Mouse (Mus musculus): ENCODE measurements around the gene Rxrg. TPM values are rescaled to one million over a fixed set of nuclear protein-coding genes. Genes with fewer than 3 reads are reported as not detected.

The Rxrg gene
- polyA plus RNA-seq, 1 experiment = 1.7 TPM

DNA sequence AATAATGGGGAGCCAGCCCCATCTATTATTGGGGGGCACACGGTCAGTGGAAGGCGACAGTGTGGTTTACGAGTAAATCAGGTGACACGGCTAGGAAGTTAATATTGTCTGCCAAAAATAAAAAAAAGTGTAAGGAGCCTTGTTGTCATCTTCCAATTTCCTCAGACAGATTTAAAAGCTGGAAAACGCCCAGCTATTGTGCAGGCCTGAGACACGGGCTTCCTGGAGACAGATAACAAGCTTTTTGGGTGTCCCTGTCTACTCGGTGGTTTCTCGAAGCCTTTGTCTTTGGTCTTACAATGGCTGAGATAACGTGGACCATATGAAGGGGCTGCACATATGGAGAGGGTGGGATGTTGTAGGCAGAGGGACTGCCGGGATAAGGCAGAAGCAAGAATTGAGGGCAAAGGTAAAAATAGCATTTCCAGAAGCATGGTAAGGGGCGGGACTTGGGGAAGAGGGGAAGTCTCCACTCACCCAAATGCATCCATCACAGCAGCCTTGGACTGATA, 51.0 kb downstream of the Rxrg start:
- Histone ChIP-seq H3K27ac (ENCODE audit: insufficient read depth, low read length) (no peak overlapping the region), H3K4me1 (ENCODE audit: control insufficient read depth, insufficient read depth, low read length) (no peaks in the 10 kb centered on the region), H3K4me3 (replicated peaks; ENCODE audit: insufficient read depth, low read depth, low read length) (no peak overlapping the region), H3K27me3 (ENCODE audit: control insufficient read depth, insufficient read depth, low read length) (no peaks in the 10 kb centered on the region)
- DNase-seq = no peak
- no peak for TF ChIP-seq CTCF (IDR thresholded peaks at IDR 0.05; ENCODE audit: borderline replicate concordance, insufficient read depth, low read depth, low read length)
- no peak for TF ChIP-seq POLR2A (IDR thresholded peaks at IDR 0.05; ENCODE audit: borderline replicate concordance, insufficient read depth, low read length)
- 63% methylated on average over 11 of the region's 11 CpGs for WGBS

DNA sequence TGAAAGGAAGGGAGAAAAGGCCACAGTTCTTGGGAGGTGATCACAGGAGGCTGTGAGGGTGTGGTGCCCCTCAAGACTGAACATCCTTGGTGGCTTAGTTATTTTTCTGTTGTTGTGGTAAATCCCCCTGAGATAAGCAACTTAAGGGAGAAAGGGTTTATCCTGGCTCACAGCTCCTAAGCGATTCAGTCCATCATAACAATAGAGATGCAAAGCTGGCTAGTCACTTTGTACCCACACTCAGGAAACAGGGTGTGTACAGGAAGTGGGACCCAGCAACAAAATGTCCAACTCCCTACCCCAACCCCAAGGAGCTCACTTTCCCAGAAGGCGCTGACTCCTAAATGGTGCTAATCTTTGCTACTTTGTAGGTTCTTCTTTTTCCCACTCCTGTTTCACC, 54.2 kb downstream of the Rxrg start:
- TF ChIP-seq CTCF (IDR thresholded peaks at IDR 0.05; ENCODE audit: borderline replicate concordance, insufficient read depth, low read depth, low read length) = no peak
- no peak for TF ChIP-seq POLR2A (IDR thresholded peaks at IDR 0.05; ENCODE audit: borderline replicate concordance, insufficient read depth, low read length)
- WGBS = 84% methylated on average over 2 of the region's 2 CpGs
- no peak for DNase-seq
- no peaks in the 10 kb centered on the region for H3K4me1 ChIP-seq (ENCODE audit: control insufficient read depth, insufficient read depth, low read length)
- no peak overlapping the region for H3K27ac ChIP-seq (ENCODE audit: insufficient read depth, low read length)
- no peaks in the 10 kb centered on the region for H3K27me3 ChIP-seq (ENCODE audit: control insufficient read depth, insufficient read depth, low read length)
- H3K4me3 ChIP-seq (replicated peaks; ENCODE audit: insufficient read depth, low read depth, low read length) = no peak overlapping the region

DNA sequence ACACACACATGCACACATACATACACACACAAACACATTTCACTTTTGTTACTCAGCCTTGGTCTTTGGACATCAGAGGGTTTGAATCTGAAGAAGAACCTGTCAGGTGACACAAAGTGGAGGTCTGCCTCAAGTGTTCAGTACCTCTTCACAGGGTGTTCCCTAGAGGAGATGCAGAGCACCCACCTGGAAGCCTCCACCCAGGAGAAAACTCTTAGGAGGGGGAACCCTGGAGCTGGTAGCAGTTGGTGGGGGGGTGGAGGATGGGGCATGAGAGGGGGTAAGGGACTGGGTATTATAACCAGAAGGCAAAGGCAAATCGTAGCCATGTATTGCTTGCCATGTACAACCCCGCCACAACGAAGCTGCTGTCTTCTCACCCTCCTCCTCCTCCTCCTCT, 60.9 kb downstream of the Rxrg start:
- Histone ChIP-seq H3K4me1 (ENCODE audit: control insufficient read depth, insufficient read depth, low read length) (no peaks in the 10 kb centered on the region), H3K27ac (ENCODE audit: insufficient read depth, low read length) (no peak overlapping the region), H3K4me3 (replicated peaks; ENCODE audit: insufficient read depth, low read depth, low read length) (no peak overlapping the region), H3K27me3 (ENCODE audit: control insufficient read depth, insufficient read depth, low read length) (no peaks in the 10 kb centered on the region)
- WGBS = 84% methylated on average over 3 of the region's 3 CpGs
- TF ChIP-seq POLR2A (IDR thresholded peaks at IDR 0.05; ENCODE audit: borderline replicate concordance, insufficient read depth, low read length) (no peak), CTCF (IDR thresholded peaks at IDR 0.05; ENCODE audit: borderline replicate concordance, insufficient read depth, low read depth, low read length) (no peak)
- no peak for DNase-seq

DNA sequence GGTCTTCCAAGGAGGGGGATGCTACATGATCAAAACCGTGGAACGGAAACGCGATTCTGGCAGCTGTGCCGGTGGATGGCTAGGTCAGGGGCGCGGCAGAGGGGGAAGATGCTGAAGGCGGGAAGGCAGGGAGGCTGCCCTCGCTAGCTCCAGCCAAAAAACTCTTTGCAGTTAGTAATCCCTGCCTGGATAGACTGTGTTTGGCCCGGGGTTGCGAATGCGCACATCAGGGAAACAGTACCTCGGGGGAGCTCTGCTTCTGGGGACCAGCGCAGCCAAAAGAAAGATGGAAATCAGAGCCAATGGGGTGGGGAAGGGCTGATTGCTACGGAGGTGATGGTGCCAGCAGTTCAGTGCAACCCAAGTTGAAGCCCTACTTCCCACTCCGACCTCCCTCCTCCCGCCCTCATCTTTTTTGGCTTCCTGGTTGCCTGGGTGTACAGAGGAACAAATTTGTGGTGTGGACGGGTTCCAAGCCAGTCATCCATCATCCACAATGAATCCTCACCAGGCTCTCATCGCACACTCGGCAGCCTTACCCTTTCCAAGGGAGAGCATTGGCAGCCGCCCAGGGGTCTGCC, 62.4 kb downstream of the Rxrg start:
- Histone ChIP-seq H3K4me1 (ENCODE audit: control insufficient read depth, insufficient read depth, low read length) (no peaks in the 10 kb centered on the region), H3K27ac (ENCODE audit: insufficient read depth, low read length) (no peak overlapping the region), H3K27me3 (ENCODE audit: control insufficient read depth, insufficient read depth, low read length) (no peaks in the 10 kb centered on the region), H3K4me3 (replicated peaks; ENCODE audit: insufficient read depth, low read depth, low read length) (peak overlapping the region; percentile 31)
- 1% methylated on average over 21 of the region's 21 CpGs for WGBS
- no peak for TF ChIP-seq POLR2A (IDR thresholded peaks at IDR 0.05; ENCODE audit: borderline replicate concordance, insufficient read depth, low read length)
- TF ChIP-seq CTCF (IDR thresholded peaks at IDR 0.05; ENCODE audit: borderline replicate concordance, insufficient read depth, low read depth, low read length) = no peak
- DNase-seq = peak; percentile 34 to 44

DNA sequence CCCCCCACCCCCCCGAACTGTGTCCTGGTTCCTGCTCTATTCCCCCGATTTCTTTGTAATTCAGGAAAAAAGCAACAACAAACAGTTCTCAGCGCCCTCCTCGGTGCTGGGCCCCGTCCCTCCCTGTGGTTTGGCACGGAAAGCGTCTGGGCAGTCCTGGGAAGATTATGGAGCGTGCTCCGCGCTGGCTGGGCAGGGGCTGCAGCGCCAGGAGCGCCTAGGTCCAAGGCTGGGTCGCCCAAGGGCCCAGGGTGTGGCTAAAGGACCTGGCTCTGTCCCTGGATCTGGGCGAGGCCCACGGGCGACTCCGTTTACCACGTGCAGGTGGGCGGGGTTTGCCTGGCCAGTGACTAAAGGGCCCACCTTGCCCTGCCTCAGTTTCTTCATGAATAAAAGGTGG, 62.9 kb downstream of the Rxrg start:
- peak overlapping the region; percentile 23 for H3K4me3 ChIP-seq (replicated peaks; ENCODE audit: insufficient read depth, low read depth, low read length)
- no peaks in the 10 kb centered on the region for H3K4me1 ChIP-seq (ENCODE audit: control insufficient read depth, insufficient read depth, low read length)
- peak in 1 of 2 experiments; percentile 14 for DNase-seq
- H3K27me3 ChIP-seq (ENCODE audit: control insufficient read depth, insufficient read depth, low read length) = no peaks in the 10 kb centered on the region
- WGBS = 2% methylated on average over 19 of the region's 19 CpGs
- H3K27ac ChIP-seq (ENCODE audit: insufficient read depth, low read length) = no peak overlapping the region
- no peak for TF ChIP-seq CTCF (IDR thresholded peaks at IDR 0.05; ENCODE audit: borderline replicate concordance, insufficient read depth, low read depth, low read length)
- no peak for TF ChIP-seq POLR2A (IDR thresholded peaks at IDR 0.05; ENCODE audit: borderline replicate concordance, insufficient read depth, low read length)

DNA sequence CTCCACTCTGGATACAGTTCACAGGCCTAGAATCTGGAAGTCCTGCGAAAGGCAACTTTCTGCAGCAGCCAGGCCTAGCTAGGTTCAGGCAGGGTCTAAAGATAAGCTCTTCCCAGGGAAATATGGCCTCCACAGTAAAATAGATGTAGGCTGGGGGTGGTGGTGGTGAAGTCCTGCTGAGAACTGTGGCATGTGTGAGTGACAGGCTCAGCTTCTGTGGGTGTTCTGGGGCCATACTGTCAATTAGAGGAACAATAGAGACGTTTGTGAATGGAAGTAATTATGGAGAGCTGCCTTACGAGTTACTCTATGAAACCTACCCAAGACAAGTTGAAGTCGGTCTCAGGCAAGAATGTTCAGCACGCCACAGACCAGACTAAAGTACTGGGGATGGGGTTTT, 65.0 kb downstream of the Rxrg start:
- Histone ChIP-seq H3K27ac (ENCODE audit: insufficient read depth, low read length) (no peak overlapping the region), H3K4me3 (replicated peaks; ENCODE audit: insufficient read depth, low read depth, low read length) (no peak overlapping the region), H3K27me3 (ENCODE audit: control insufficient read depth, insufficient read depth, low read length) (no peaks in the 10 kb centered on the region), H3K4me1 (ENCODE audit: control insufficient read depth, insufficient read depth, low read length) (no peaks in the 10 kb centered on the region)
- TF ChIP-seq CTCF (IDR thresholded peaks at IDR 0.05; ENCODE audit: borderline replicate concordance, insufficient read depth, low read depth, low read length) = no peak
- no peak for TF ChIP-seq POLR2A (IDR thresholded peaks at IDR 0.05; ENCODE audit: borderline replicate concordance, insufficient read depth, low read length)
- no peak for DNase-seq
- 88% methylated on average over 5 of the region's 5 CpGs for WGBS

DNA sequence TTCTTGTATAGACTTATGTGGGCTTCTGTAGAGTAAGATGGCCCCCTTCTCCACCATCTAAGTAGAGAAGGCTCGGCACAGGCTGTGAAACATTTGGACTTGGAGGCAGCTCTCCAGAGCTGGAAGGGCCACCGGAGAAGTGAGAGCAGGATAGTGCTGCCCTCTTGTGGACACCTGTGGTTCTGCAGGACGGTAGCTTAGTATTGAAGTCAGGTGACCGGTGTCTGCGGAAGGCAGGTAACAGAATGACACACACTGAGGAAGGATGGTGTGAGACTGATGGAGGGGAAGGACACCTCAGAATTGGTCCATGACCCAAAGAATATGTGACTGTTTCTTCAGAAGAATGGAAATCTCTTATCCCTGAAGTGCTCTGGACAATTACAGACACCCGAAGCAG, 71.6 kb downstream of the Rxrg start:
- DNase-seq = peak; percentile 44 to 68
- WGBS = 30% methylated on average over 6 of the region's 6 CpGs
- TF ChIP-seq POLR2A (IDR thresholded peaks at IDR 0.05; ENCODE audit: borderline replicate concordance, insufficient read depth, low read length) (no peak), CTCF (IDR thresholded peaks at IDR 0.05; ENCODE audit: borderline replicate concordance, insufficient read depth, low read depth, low read length) (peak; percentile 85)
- no peak overlapping the region for H3K4me3 ChIP-seq (replicated peaks; ENCODE audit: insufficient read depth, low read depth, low read length)
- H3K27ac ChIP-seq (ENCODE audit: insufficient read depth, low read length) = no peak overlapping the region
- no peaks in the 10 kb centered on the region for H3K4me1 ChIP-seq (ENCODE audit: control insufficient read depth, insufficient read depth, low read length)
- no peaks in the 10 kb centered on the region for H3K27me3 ChIP-seq (ENCODE audit: control insufficient read depth, insufficient read depth, low read length)

DNA sequence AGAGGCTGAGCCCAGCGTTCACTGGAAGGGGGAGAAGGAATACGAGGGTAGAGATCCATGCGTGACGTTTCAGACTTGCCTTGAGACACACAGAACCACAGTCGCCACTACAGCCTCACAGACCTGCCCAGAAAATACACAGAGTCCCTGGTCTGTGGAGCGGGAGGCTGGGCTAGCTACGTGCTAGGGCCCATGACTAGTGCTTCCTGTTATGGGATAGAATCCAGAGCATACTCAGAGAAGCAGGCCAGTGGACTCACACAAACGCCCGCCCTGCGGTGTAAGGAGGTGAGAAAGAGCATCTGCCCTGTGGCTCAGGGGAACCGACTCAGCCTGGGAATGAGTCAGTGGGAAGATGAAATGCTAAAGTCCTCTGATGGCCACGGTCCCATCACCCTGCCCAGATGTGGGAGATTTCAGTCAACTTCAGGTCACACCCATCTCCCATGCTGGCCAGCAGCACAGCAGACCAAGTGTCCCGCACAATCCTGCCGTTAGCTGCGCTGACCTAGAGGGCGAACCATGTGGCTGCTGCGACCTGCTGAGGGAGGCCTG, 74.3 kb downstream of the Rxrg start:
- no peak for DNase-seq
- TF ChIP-seq CTCF (IDR thresholded peaks at IDR 0.05; ENCODE audit: borderline replicate concordance, insufficient read depth, low read depth, low read length) (no peak), POLR2A (IDR thresholded peaks at IDR 0.05; ENCODE audit: borderline replicate concordance, insufficient read depth, low read length) (no peak)
- Histone ChIP-seq H3K27ac (ENCODE audit: insufficient read depth, low read length) (no peak overlapping the region), H3K27me3 (ENCODE audit: control insufficient read depth, insufficient read depth, low read length) (no peaks in the 10 kb centered on the region), H3K4me3 (replicated peaks; ENCODE audit: insufficient read depth, low read depth, low read length) (no peak overlapping the region), H3K4me1 (ENCODE audit: control insufficient read depth, insufficient read depth, low read length) (no peaks in the 10 kb centered on the region)
- 21% methylated on average over 17 of the region's 17 CpGs for WGBS
